Mouse (Mus musculus) left cerebral cortex, postnatal 10 days (tissue): Measurements from ENCODE around the gene Ggta1. TPM values are rescaled to one million over a fixed set of nuclear protein-coding genes. Genes with fewer than 3 reads are reported as not detected.

Experiments
- DNase-seq, 2 experiments: peaks; one replicate each; pipeline ENCODE4 v3.0.0; 2021 to 2022; ENCODE audit warnings: low spot score in 2 of 2, mixed read lengths in 1 of 2; ENCODE audit errors: extremely low spot score in 1 of 2
- intact Hi-C: fragments of 180-260 bp; cut with DNase I; formaldehyde crosslinking; loops from one replicate; pipeline ENCODE4 v1.15.1; 2025
- total RNA-seq, 2 experiments: library from RNA; stranded (reverse); gene quantifications; 2 replicates each; pipeline ENCODE4 v1.2.3; 2021

The Ggta1 gene
- total RNA-seq, 2 experiments from 2014 or later, result 3.7 to 4.2 TPM

GRCm38 (mm10) chr2:35495486-35496278 lies 32.7 kb upstream of the Ggta1 start:
- DNase-seq, result no peak
- intact Hi-C loops, result no loop called here

- intact Hi-C loops, result no loop called here
Measured at GRCm38 (mm10) chr2:35493566-35493965, 30.5 kb upstream of the Ggta1 start.

GRCm38 (mm10) chr2:35491151-35491550 lies 28.1 kb upstream of the Ggta1 start:
- no peak for DNase-seq
- intact Hi-C loops, result no loop called here

More at GRCm38 (mm10) chr2:35493566-35493965, 30.5 kb upstream of the Ggta1 start:
- DNase-seq, result no peak

- DNase-seq, result no peak
- intact Hi-C loops, result no loop called here
Measured at GRCm38 (mm10) chr2:35490458-35491111, 27.6 kb upstream of the Ggta1 start.

- intact Hi-C loops, result no loop called here
Measured at GRCm38 (mm10) chr2:35487700-35488099, 24.7 kb upstream of the Ggta1 start.

GRCm38 (mm10) chr2:35486981-35487655 lies 24.1 kb upstream of the Ggta1 start:
- no peak for DNase-seq
- intact Hi-C loops, result no loop called here

More at GRCm38 (mm10) chr2:35487700-35488099, 24.7 kb upstream of the Ggta1 start:
- no peak for DNase-seq

GRCm38 (mm10) chr2:35484102-35484501 lies 21.1 kb upstream of the Ggta1 start:
- intact Hi-C loops, result no loop called here
- no peak for DNase-seq

- no peak for DNase-seq
- intact Hi-C loops, result no loop called here
Measured at GRCm38 (mm10) chr2:35483402-35483801, 20.4 kb upstream of the Ggta1 start.

- no peak for DNase-seq
- intact Hi-C loops, result no loop called here
Measured at GRCm38 (mm10) chr2:35481322-35481990, 18.4 kb upstream of the Ggta1 start.

- intact Hi-C loops, result no loop called here
- no peak for DNase-seq
Measured at GRCm38 (mm10) chr2:35480073-35480472, 17.0 kb upstream of the Ggta1 start.

GRCm38 (mm10) chr2:35478812-35479122 lies 15.7 kb upstream of the Ggta1 start:
- DNase-seq, result no peak
- intact Hi-C loops, result no loop called here

- intact Hi-C loops, result no loop called here
- no peak for DNase-seq
Measured at GRCm38 (mm10) chr2:35477999-35478811, 15.2 kb upstream of the Ggta1 start.

GRCm38 (mm10) chr2:35477321-35477720 lies 14.3 kb upstream of the Ggta1 start:
- peak in 1 of 2 experiments; percentile 46 for DNase-seq
- intact Hi-C loops, result no loop called here

GRCm38 (mm10) chr2:35474916-35475315 lies 11.9 kb upstream of the Ggta1 start:
- intact Hi-C loops, result no loop called here
- peak in 1 of 2 experiments; percentile 5 for DNase-seq

- intact Hi-C loops, result no loop called here
- DNase-seq, result no peak
Measured at GRCm38 (mm10) chr2:35469266-35469665, 6.2 kb upstream of the Ggta1 start.

GRCm38 (mm10) chr2:35468276-35468675 lies 5.2 kb upstream of the Ggta1 start:
- intact Hi-C loops, result no loop called here
- no peak for DNase-seq

- intact Hi-C loops, result no loop called here
Measured at GRCm38 (mm10) chr2:35467855-35468254, 4.8 kb upstream of the Ggta1 start.

GRCm38 (mm10) chr2:35465677-35466076 lies 2.6 kb upstream of the Ggta1 start:
- intact Hi-C loops, result no loop called here
- DNase-seq, result no peak

More at GRCm38 (mm10) chr2:35467855-35468254, 4.8 kb upstream of the Ggta1 start:
- DNase-seq, result no peak
